Mouse (Mus musculus) naive thymus-derived CD4-positive, alpha-beta T cell, adult 2 months (primary cell): Measurements from ENCODE around the gene Robo4.
A peak's percentile ranks its signal among the peaks of the same experiment; 100 is the strongest.

Source experiments
- DNase-seq: peaks from one replicate; pipeline ENCODE4 v3.0.0-alpha.2; 2011; ENCODE audit warnings: low read depth

Gene Robo4

DNA sequence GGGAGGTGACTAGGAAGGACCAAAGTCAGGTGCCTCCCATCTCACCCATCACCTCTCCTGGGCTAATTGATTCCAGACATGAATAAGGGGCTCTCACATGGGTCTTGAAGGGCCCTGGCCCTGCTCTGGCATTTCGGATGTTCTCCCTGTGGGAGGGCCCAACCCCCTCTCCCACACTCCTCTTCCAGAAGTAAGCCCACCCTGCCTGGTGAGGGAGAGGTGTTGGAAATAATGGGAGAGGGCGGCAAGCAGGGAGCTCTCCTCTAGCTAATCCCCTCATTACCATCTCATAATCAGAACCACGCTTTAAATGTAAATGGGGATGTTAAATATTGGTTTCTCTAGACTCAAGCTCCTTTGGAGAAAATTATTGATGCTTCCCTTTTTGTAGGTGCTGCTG, 53.3 kb downstream of the Robo4 start:
- DNase-seq, result no peak

GRCm38 (mm10) chr9:37455868-37456267, 54.2 kb downstream of the Robo4 start:
- no peak for DNase-seq

DNA sequence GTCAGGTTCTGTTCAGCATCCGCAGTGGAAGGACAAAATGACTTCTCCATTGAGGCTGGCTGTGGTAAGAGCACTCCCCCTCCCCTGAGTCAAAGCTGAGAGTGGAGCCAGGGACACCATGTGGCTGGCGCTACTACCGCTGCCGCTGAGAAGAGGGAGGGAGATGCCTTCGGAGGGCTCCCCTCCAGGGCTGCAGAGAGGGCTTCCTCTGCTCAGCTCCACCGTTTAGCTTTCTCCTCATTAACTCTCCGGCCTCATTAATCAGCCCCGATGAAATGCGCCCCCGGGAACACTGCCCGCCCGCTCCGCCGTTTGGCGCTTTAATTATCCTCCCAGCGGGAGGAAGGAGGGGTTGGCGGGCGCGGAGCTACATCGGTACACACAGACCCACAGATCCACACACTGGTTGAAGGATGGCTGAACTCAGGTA, 54.8 kb downstream of the Robo4 start:
- no peak for DNase-seq

- DNase-seq, result no peak
Observed at GRCm38 (mm10) chr9:37457151-37457550, 55.5 kb downstream of the Robo4 start.

DNA sequence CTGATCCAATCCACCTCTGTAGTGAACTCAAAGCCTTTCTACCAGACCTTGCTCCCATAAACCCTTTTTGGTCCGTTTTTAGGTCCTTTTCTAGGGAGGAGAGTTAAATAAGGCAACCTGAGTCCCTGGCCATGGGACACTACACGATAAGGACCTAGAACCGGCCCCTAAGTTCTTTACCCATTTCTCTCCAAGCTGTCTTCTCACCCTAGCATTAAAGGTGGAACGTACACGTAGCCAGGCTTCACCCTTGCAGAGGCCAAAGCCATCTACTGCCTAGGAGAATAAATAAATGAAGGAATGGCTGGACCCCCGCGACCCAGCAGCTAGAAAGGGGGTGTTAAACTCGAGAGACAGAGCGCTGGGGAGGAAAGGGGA, 58.0 kb downstream of the Robo4 start:
- DNase-seq, result no peak

DNA sequence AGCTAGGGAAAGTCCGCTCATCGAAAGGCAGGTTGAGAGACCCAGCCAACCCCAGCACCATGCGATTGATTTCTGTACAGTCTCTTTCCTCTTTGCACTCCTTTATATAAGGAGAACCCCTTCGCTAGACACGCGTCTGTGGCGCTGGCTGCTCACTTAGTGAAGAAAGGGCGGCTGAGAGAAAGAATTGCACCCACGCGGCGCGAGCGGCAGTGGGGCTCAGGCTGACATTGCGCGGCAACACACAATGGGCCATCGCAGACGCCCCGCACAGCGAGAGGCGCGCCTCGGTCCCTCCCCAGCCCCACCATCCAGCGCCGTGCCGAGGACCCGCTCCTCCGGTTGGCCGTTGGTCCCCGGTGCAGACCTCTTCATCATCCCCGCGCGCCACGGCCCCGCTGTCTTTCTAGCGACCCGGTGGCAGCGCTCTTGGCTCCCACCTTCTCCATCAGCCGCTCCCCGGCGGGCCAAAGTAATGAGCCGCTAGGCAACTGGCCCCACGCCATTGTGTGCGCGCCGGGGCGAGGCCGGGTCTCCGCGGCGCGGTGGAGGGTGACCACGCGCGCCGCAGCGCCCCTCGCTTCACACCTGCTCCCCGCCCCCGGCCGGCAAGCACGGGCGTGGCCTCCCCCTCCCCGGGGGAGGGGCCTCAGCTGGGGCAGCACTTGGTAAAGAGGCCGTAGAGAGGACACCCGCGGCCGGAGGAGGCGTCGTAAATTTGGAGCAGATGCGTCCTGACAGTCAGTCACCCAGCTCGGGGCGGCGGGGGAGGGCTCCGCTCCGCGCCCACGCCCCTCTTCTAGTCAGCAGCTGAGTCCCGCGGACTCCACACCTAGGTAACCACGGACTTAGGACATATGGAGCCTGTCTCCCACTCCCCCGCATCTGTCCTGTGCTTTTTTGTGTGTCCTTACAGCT, 58.6 kb downstream of the Robo4 start:
- DNase-seq, result no peak

GRCm38 (mm10) chr9:37460961-37461340, 59.3 kb downstream of the Robo4 start:
- DNase-seq, result no peak

DNA sequence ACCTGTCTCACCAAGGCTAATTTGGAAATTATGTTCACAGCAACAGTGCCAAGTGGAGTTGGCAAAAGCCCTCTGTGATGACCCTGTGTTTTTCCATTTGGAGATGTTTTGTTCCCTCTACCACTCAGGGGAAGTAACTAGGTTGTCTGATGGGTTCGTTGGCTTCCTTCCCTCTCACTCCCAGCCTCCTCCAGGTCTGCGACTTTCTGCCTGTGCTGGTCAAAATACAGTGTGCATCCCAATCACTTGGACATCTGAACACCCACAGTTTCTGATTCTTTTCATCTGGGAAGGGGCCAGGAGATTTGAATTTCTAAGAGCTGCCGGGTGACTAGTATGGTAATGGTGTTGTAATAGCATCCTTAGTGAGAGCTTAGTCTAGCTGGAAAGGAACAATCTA, 59.9 kb downstream of the Robo4 start:
- no peak for DNase-seq

- DNase-seq, result peak; percentile 70
Observed at GRCm38 (mm10) chr9:37462764-37463163, 61.1 kb downstream of the Robo4 start.
